Mouse (Mus musculus) brain, adult 2 months (tissue): ENCODE data around the gene Samd4.

Experiments used
- DNase-seq: peaks from one replicate; pipeline ENCODE4 v3.0.0; 2011; ENCODE audit warnings: low read depth, low spot score

Gene Samd4

DNA sequence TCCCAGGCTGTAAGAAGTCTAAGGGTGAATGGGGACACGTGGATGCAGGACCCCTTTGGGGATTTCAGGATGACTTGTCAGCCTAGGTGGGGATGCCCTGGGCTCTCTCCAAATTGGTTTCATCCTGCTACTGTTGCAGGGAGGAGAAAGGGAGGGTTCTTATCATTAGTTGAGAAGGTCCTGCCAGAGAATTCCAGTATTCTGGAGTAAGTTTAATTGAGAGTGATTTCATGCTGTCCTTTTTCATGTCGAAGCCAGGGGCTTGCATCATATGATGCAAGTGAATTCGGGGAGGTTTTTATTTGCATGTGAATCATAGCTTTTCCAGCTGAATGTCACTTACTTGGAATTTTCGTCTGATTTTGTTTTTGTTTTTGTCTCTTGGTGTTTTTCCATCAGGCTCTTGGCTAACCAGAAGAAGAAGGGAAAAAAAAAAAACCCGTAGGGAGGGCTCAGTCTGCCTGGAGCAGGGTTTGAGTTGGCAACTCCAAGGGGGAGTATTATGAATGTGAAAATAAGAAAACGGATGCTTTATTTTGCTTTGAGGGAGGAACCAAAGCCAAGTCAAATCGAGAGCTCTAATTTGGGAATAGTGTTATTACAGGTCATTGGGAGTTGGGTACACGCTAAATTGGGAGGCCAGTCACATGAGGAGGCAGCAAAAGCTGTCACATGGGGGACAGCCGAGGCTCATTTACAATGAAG, 116.8 kb downstream of the Samd4 start:
- peak; percentile 56 for DNase-seq

DNA sequence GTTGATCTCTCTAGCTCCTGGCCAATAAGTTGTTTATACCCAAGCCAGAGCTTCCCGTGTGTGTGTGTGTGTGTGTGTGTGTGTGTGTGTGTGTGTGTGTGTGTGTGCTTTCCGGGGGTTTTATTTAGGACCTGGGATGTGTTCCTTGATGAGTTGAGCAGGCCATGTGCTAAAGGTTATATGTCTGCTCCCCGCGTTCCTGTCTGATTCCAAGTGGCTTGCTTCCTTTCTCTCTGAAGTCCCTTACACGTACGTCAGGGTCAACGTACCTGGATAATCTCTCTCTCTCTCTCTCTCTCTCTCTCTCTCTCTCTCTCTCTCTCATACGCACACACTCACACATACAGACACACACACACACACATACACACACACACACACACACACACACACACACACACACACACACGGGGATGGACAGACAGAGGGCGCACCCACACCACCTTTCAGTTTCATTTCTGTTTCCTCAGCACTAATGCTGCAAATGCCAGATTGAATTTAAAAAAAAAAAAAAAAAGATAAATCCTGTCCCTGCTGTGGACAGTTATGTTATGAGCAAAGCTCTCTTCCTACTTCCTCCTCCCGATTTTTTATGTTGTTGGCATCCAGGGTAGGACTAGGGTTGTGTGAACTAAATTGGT, 117.6 kb downstream of the Samd4 start:
- no peak for DNase-seq

DNA sequence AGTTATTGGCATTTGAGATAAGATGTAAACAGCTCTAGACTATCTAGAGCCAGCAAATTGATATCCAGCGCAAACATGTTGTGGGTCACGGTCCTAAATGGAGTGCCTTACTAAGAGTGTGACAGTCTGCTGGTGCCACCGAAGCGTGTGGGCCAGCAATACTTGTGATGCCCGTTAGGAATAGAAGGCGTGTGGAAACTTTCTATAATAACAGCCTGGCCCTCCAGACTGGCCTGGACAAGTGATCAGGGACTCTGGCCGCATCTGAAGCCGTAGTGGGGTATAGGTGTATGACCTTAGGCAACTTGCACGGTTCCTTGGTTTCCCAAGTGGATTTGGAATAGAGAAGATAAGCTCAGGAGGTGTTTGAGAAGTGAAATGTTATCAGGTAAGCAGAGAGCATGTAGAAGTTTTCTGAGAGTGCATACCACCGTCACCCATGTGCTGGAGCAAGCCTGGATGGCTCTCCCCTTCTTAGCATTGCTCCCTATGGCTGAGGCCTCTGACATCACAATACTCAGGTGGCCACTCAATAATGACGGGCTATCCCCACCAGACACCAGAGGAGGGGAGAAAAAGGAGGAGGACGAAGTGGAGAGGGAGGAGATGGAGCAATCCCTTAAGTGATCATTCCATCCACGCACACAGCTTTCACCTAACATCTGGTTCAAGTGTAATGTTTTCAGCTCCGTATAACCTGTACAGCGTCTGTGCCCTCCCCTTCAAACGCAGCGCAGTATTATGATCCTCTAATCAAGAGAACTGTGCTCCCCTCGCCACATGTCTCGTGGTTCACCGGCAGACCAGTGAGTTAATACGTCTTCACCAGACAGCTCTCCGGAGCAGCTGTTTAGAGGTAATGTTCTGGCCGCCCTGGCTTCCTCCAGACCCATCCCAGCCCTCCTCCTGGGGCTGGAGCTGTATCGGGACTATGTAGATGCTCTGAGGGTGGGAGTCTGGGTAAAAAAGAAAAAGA, 118.4 kb downstream of the Samd4 start:
- no peak for DNase-seq

DNA sequence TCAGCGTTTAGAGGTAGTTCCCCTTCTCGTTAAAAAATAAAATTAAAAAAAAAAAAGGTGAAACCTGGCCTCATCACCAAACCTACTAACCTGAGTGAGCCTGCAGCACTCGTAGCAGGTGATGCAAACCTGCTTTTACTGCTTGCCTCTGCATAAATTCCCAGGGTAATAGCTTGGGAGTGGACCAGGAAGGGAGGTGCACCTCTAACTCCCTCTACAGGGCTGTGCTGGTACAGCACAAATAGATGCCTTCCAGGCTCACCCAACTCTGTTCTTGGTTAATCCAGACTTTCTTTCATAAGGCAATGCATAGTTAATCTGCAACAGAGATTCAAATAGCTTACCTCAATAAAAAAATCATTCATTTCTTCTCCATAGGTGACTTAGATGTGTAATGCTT, 121.5 kb downstream of the Samd4 start:
- peak; percentile 70 for DNase-seq

DNA sequence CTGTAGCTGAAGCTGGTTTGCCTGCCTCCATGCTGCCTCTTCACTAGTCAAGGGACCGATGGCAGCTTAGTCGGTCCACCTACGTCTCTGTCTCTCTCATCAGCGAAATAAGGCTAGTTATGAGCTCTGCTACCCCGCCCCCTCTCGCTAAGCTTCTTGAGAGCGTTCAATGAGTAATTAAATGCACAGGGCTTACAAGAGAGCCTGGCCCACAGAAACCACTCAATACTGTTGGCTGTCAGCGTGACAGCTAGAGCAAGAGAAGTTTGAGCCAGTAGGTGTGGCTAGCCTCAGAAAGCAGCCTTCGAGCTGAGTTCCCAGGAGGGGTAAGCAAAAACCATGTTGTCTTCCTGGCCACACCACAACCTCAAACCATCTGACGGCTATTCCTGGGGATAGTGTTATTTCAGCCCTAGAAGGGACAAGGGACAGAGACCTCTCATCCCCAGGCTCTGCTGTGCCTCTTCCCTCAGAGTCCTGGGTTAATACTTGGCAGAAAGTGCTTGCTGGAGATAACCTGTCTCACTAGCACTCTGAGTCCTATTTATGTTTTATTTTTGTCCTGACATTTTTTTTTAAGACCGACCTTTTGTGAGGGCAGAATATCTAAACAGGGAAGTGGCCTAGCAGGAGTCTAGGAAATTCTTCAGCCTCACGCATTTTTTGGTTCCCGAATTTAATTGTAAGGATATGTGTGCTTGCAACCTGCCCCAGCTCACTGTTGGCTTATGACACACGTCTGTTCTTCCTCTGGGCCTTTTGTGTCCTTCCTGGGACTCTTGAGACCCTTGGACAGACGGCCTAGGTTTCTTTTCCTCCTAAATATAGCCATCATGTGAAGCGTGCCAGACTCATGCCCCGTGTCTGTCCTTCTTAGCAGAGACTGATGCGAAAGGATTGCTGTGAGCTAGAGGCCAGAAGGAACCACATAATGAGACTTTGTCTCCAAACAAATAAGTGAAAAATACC, 128.8 kb downstream of the Samd4 start:
- peak; percentile 79 for DNase-seq

DNA sequence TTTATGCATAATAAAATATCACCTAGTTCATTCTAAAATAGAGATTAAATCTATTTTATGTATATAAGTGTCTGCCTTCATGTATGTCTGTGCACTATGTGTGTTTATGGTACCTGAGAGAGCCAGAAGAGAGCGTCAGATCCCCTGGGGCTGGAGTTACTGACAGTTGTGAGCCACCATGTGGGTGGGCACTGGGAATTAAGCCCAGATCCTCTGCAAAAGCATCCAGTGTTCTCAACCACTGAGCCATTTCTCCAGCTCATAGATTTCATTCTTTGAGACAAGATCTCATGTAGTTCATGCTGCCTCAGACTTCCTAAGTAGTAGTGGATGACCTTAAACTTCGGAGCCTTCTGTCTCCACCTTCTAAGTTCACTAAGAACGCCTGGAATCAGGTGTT, 133.0 kb downstream of the Samd4 start:
- DNase-seq: peak; percentile 52

DNA sequence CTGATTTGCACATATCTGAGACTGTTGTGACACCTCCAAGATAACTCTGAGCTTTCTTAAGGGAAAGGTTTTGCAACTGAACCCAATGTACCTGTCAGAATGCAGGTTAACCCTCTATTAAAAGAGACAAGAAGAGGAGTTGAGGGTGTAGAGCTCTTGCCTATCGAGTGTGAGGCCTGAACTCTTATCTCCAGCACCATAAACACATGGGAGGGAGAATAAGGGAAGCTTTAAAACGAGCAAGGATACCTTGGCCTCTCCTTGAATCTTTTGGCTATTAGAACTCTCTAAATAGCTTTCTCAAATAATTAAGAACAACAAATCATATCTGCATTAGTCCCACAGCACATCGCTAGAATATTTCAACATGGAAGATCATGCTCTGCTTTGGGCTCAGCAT, 135.0 kb downstream of the Samd4 start:
- DNase-seq: no peak

DNA sequence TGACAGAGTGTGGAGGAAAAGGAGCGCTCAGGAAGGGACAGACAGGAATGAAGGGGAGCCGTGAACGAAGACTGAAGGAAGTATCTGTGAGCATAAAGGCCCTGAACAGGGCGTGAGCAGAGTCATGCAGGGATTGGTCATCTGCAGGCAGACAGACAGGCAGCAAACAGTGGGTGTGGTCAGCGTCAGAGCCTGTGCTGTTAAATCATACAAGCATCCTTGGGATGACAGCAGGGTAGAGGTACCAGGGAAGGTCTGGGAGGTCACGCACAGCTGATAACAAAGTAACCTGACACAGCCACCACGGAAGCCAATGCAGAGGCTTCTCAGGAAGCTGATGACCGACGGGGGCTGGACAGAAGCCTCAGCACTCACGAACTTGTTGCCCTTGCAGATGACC, 138.2 kb downstream of the Samd4 start:
- DNase-seq: no peak

DNA sequence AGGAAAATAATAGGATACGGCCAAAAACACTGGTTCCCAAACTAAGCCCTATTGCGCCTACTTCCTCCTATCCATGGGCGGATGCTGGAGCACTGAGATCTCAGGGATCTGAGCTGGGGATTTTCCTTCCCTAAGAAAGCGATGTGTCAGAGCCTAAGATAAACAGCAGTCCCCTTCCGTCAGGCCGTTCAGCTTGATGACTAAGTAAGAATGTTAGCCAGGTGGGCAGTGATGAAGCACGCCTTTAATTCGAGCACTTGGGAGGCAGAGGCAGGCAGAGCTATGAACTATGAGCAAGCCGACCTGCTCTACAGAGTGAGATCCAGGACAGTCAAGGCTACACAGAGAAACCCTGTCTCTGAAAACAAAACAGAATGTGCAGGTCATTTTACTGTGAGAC, 140.9 kb downstream of the Samd4 start:
- DNase-seq: peak; percentile 33

DNA sequence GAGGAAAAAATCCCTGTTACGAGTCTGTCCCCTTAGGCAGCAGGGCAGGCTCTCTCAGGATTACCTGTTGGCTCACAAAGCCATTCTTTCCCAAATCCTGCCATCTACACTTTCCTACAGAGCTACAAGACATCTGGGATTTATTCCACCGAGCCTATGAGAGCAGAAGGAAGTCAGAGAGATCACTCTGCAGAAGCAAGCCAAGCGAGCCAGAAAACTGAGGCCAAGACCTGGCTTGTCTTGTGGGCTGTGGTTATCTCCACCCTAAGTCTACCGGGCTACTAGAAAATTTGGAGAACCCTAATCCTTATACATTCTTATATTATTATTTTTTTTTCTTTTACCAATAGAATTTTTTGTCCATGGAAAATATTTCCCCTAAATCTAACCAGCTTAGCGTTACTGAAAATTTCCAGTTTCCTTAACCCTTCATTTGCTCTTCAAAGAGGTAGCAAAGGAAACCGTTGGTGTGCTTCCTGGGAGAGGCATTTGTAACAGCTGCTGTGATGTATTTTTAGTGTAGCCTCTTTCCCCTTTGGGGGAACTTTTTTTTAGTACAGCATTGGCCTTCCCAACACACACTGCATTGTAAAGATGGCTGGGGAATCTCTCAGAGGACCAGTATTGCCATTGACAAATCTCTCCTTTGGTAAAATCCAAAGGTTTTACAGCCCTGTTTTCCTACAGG, 144.9 kb downstream of the Samd4 start:
- DNase-seq: no peak

DNA sequence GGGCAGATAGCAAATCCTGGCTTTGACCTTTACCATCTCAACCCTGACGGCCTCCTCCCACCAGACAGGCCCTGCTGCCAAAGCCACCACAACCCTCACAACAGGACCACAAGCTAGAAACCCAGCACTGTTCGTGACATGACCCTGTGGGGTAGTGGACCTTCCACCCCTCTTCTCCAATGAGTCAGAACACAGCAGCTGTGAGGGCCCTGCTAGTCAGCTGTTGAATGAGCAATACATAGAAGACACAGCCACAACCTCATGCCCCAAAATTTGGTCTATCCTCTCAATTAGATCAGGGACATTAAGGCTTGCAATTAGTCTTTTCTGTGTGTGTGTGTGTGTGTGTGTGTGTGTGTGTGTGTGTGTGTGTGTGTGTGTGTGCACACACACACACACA, 148.9 kb downstream of the Samd4 start:
- DNase-seq: no peak

DNA sequence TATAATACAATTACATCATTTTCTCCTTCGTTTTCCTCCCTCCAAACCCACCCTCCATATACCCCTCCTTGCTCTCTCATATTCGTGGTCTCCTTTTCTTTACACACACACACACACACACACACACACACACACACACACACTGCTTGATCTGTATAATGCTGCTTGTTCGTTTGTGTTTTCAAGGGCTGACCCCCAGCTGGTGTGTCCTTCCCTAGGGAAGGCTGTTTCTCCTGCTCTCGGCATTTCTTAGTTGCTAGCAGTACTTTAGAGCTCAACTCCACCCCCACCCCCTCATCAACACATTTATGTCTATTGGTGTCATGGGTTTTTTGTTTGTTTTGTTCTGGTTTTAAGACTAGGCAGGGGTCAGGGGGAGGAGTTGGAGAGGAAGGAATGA, 149.5 kb downstream of the Samd4 start:
- no peak for DNase-seq

DNA sequence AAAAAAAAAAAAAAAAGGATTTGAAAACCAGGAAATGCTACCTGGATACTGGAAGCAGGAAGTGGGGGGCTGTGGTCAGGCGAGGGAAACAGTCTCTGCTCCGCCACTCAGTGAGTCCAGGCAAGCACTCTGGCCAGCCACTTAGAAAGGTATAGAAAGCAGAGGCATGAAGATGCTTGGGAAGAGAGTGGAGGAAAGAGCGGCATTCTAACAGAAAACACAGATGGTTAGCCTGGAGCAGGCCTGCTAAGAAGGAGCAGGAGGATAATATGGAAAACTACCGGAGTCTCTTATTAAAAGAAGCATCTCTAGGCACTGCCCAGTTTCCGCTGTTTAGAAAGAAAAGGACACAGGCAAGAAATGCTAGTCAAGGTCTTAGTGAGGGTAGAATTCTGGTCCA, 150.8 kb downstream of the Samd4 start:
- DNase-seq: no peak

DNA sequence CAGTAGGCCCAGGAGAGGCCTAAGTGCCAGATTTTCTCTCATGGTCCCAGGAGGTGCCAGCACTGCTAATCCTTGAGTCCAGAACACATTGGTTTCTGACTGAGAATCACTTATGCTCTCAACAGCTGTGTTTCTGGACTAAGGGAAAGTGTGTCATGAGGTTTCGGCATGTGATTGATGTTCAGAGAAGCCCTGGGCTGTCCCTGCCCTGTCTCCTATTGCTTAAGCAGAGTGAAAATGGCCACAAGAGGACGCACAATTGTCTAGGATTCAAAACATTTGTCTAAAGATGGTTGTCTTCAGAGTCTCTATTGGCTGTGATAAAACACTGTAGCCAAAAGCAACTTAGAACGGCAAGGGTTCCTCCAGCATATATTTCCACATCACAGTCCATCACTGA, 159.0 kb downstream of the Samd4 start:
- no peak for DNase-seq

DNA sequence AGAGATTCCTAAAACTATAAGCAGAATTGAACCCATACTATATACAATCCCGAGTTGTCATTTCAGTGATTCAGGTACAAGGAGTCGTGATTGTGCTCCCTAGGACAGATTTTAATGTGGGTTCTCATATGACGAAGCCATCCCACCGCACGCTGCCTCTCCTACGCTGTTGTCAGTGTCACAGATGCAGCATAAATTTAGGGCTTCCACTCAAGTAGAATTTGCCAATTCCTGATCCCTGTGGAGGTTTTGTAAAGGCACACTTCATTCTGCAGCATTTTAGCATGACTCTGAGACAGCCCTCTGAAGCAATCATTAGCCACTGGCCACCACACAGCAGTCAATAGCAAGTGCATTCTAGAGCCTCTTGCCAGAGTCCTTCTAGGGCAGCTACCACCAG, 166.4 kb downstream of the Samd4 start:
- DNase-seq: peak; percentile 68

DNA sequence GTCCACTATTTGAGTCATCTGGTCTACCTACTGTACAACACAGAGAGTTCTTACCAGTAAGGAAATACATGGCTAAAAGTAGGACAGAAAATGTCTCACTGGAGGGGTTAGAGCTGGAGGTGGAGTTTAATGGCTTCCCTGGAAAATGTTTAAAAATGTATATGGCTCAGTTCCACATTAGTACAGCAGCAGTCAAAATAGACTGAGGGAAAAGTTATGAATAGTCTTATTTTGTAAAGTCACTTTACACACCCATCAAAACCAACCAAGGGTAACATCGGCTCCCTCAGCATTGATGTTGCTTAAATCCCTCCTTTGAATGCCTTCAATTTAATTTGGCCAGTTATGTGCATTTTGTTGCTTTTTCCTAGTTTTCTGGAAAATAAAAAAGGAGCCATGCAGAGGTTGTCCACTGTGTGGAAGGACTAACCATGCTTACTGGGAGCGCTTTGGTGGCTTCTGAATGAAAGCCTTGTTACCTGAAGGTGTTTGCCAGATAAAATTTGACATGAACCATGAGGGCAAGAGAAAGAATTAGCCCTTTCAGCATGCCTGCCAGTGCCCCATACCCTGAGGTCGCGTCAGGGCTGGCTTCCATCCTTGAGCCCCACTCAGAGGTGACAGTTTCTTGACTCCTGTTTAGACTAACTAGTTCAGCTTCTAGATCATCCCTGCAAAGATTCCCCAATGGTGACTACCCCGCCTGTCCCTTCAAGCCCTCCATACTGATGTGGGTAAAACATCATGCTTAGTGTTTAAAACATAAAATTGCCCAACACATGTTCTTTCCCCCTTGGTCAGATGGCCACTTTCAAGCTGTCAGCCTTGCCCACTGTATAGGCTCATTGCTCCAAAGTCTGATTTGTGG, 169.3 kb downstream of the Samd4 start:
- no peak for DNase-seq

DNA sequence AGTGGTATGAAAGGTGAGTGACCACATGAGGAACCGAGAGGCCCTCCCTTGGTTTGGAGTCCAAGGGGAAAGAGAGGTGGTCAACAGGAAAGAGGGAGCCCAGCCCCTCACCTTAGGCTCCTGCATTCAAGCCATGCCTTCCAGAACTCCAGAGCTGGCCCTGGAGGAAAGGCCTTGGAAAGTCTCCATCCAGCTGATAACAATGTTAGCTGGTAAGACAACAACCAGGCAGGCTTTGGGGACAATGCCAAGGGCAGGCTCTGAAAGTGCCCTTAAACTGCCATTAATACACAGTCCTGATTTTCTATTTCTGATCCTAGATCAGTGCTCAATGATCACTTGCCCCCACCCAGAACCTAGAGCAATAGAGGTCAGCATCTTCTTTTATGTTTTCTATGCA, 170.4 kb downstream of the Samd4 start:
- no peak for DNase-seq

DNA sequence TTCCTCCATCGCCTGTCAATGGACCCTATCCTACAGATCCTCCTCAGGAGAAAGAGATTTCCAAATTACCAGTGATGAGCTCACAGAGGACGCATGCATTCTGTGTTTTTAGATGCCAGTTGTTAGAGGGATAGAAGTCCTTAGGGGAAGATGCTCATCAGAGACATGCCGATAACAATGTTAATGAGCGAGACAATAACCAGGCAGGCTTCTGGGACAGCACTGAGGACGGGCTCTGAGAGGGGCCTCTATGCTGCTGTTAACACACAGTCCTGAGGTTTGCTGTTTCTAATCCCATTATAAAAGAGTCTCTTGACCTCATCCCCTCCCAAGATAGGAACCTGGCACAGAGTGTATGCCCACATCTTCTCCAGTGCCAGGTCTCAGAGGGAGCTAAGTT, 171.2 kb downstream of the Samd4 start:
- no peak for DNase-seq

DNA sequence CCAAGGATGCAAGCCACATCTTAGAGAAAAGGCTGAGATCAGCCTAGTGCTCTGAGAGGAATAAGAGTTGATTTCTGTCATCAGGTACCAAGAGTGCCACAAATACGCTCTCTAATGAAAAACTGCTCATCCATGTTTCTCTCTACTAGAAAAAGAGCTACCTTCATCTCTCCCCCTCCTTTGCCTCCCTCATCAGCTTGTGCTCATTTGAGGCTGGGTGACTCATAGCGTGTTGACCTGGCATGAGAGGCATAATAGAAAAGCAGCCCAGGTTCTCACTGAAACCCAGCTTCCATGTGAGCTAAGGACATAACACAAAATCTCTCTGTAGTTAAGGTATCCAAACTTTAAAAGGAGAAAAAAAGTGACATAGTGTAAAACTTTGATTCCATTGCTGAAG, 176.3 kb downstream of the Samd4 start:
- no peak for DNase-seq

DNA sequence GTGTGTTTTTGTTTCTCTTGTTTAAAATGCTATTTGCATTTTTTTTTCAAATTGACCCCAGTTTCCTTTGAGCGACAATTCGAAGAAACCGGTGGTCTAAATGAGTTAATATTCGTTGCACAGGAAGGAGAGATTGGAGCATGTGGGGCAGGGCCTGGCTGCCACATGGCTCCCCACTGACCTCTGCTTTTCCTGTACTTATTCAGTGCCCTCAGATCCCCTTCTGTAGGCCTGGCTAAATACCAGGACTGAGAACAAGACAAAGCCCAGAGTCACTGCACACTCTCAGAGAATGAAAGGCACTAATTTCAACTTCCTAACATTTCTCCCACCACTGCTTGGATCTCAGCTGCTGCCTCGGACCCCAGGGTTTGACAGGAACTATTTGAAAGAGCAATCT, 182.4 kb downstream of the Samd4 start:
- no peak for DNase-seq
